Mouse (Mus musculus) MEL (cell line): ENCODE measurements at regions not wholly inside any gene's neighbourhood (a gene's known extent, or its start where the extent isn't known, plus 50 kb on each side); places are given as distances from the start of the nearest gene placed in this dataset.

Experiments
- DNase-seq: peaks from one replicate; pipeline ENCODE4 v3.0.0; 2011; ENCODE audit warnings: low read depth, low spot score
- H3K27ac ChIP-seq: 2 replicates; pipeline ENCODE4 v1.5.1; 2012; ENCODE audit warnings: low read depth, mild to moderate bottlenecking, control low read depth, low read length, moderate library complexity; ENCODE audit not compliant: control insufficient read depth
- H3K27me3 ChIP-seq, 2 experiments: fragments of 150-350 bp in 1 of 2; sonication (generic) in 1 of 2; 2 replicates each; pipeline ENCODE4 v1.6.1; 2012; ENCODE audit warnings: low read length in 2 of 2, mild to moderate bottlenecking in 2 of 2, improper control_type of control experiment in 1 of 2, moderate library complexity in 1 of 2; ENCODE audit not compliant: insufficient read depth in 2 of 2, control insufficient read depth in 1 of 2
- H3K36me3 ChIP-seq, 2 experiments: 2 replicates each; pipeline ENCODE4 v1.6.1; 2012 to 2014; ENCODE audit warnings: low read length in 2 of 2, improper control_type of control experiment in 1 of 2, inconsistent platforms in 1 of 2, mild to moderate bottlenecking in 1 of 2; ENCODE audit not compliant: insufficient read depth in 2 of 2, control insufficient read depth in 1 of 2
- H3K4me1 ChIP-seq, 2 experiments: fragments of 150-350 bp in 1 of 2; sonication (generic) in 1 of 2; 2 replicates each; pipeline ENCODE4 v1.6.1; 2012; ENCODE audit warnings: low read length in 2 of 2, improper control_type of control experiment in 1 of 2, mild to moderate bottlenecking in 1 of 2; ENCODE audit not compliant: insufficient read depth in 2 of 2, control insufficient read depth in 1 of 2
- H3K4me3 ChIP-seq, 2 experiments: fragments of 150-350 bp in 1 of 2; sonication (generic) in 1 of 2; 2 replicates each; pipeline ENCODE4 v1.5.1; 2012; ENCODE audit warnings: low read depth in 2 of 2, low read length in 2 of 2, mild to moderate bottlenecking in 2 of 2, moderate library complexity in 2 of 2, control low read depth in 1 of 2, improper control_type of control experiment in 1 of 2; ENCODE audit not compliant: control insufficient read depth in 1 of 2, insufficient read depth in 1 of 2
- H3K79me2 ChIP-seq: 2 replicates; pipeline ENCODE4 v1.6.1; 2012; ENCODE audit warnings: mild to moderate bottlenecking, low read length, moderate library complexity; ENCODE audit not compliant: control insufficient read depth, poor library complexity, insufficient read depth
- H3K9ac ChIP-seq: 2 replicates; pipeline ENCODE4 v1.6.1; 2012; ENCODE audit warnings: low read depth, mild to moderate bottlenecking, control low read depth, low read length, moderate library complexity; ENCODE audit not compliant: control insufficient read depth, poor library complexity, severe bottlenecking
- H3K9me3 ChIP-seq: fragments of 150-350 bp; sonication (generic); replicated peaks from 2 replicates; pipeline ENCODE4 v1.6.1; 2012; ENCODE audit warnings: mild to moderate bottlenecking, low read length, improper control_type of control experiment, moderate library complexity; ENCODE audit not compliant: insufficient read depth
- BHLHE40 ChIP-seq: IDR thresholded peaks from 2 replicates; pipeline ENCODE4 v1.6.1; 2012; ENCODE audit warnings: low read depth, mild to moderate bottlenecking, inconsistent platforms, low read length, improper control_type of control experiment, borderline replicate concordance
- CHD1 ChIP-seq: IDR thresholded peaks from 2 replicates; pipeline ENCODE4 v1.6.1; 2012; ENCODE audit warnings: low read depth, mild to moderate bottlenecking, inconsistent platforms, low read length, improper control_type of control experiment
- CTCF ChIP-seq, 3 experiments: IDR thresholded peaks in 2 of 3; conservative IDR thresholded peaks in 1 of 3; 2 replicates each; pipeline ENCODE4 v1.5.1; 2011 to 2012; ENCODE audit warnings: low read length in 3 of 3, low read depth in 2 of 3, mild to moderate bottlenecking in 2 of 3, improper control_type of control experiment in 1 of 3, inconsistent platforms in 1 of 3, mixed read lengths in 1 of 3, moderate library complexity in 1 of 3; ENCODE audit not compliant: control insufficient read depth in 1 of 3, insufficient read depth in 1 of 3, poor library complexity in 1 of 3, severe bottlenecking in 1 of 3
- ETS1 ChIP-seq: IDR thresholded peaks from 2 replicates; pipeline ENCODE4 v1.6.1; 2012; ENCODE audit warnings: low read depth, mild to moderate bottlenecking, inconsistent platforms, low read length, improper control_type of control experiment, moderate library complexity
- GATA1 ChIP-seq: IDR thresholded peaks from 2 replicates; pipeline ENCODE4 v1.6.1; 2011; ENCODE audit warnings: low read depth, low read length, improper control_type of control experiment
- HCFC1 ChIP-seq: IDR thresholded peaks from 2 replicates; pipeline ENCODE4 v1.6.1; 2012; ENCODE audit warnings: low read depth, mild to moderate bottlenecking, inconsistent platforms, low read length, improper control_type of control experiment, moderate library complexity
- MAFK ChIP-seq: IDR thresholded peaks from 2 replicates; pipeline ENCODE4 v1.6.1; 2011; ENCODE audit warnings: low read depth, mild to moderate bottlenecking, low read length, improper control_type of control experiment, borderline replicate concordance
- MAX ChIP-seq: IDR thresholded peaks from 2 replicates; pipeline ENCODE4 v1.6.1; 2011; ENCODE audit warnings: low read length, improper control_type of control experiment
- MAZ ChIP-seq: IDR thresholded peaks from 2 replicates; pipeline ENCODE4 v1.6.1; 2012; ENCODE audit warnings: low read depth, mild to moderate bottlenecking, inconsistent platforms, low read length, improper control_type of control experiment
- MEF2A ChIP-seq: IDR thresholded peaks from 2 replicates; pipeline ENCODE4 v1.6.1; 2014; ENCODE audit warnings: low read depth, mild to moderate bottlenecking, inconsistent platforms, low read length, improper control_type of control experiment; ENCODE audit not compliant: poor library complexity, insufficient replicate concordance, severe bottlenecking; ENCODE audit errors: extremely low read depth
- MYC ChIP-seq: IDR thresholded peaks from 2 replicates; pipeline ENCODE4 v1.6.1; 2011; ENCODE audit warnings: low read depth, mild to moderate bottlenecking, low read length, improper control_type of control experiment, moderate library complexity
- NELFE ChIP-seq: IDR thresholded peaks from 2 replicates; pipeline ENCODE4 v1.6.1; 2011; ENCODE audit warnings: low read depth, low read length, improper control_type of control experiment
- POLR2A ChIP-seq, 2 experiments: IDR thresholded peaks; 2 replicates each; pipeline ENCODE4 v1.6.1; 2011 to 2012; ENCODE audit warnings: low read length in 2 of 2, mild to moderate bottlenecking in 2 of 2, control low read depth in 1 of 2, improper control_type of control experiment in 1 of 2, low read depth in 1 of 2, moderate library complexity in 1 of 2; ENCODE audit not compliant: control insufficient read depth in 1 of 2, insufficient read depth in 1 of 2, poor library complexity in 1 of 2
- POLR2AphosphoS2 ChIP-seq: IDR thresholded peaks from 2 replicates; pipeline ENCODE4 v1.6.1; 2011; ENCODE audit warnings: low read length, improper control_type of control experiment
- SMC3 ChIP-seq: IDR thresholded peaks from 2 replicates; pipeline ENCODE4 v1.6.1; 2011; ENCODE audit warnings: low read depth, low read length, improper control_type of control experiment
- UBTF ChIP-seq: IDR thresholded peaks from 2 replicates; pipeline ENCODE4 v1.6.1; 2012; ENCODE audit warnings: low read depth, mild to moderate bottlenecking, inconsistent platforms, low read length, improper control_type of control experiment, moderate library complexity, borderline replicate concordance; ENCODE audit not compliant: insufficient read depth
- USF1 ChIP-seq: IDR thresholded peaks from 2 replicates; pipeline ENCODE4 v1.6.1; 2014; ENCODE audit warnings: low read depth, mild to moderate bottlenecking, inconsistent platforms, low read length, improper control_type of control experiment, moderate library complexity
- ZC3H11A ChIP-seq: IDR thresholded peaks from 2 replicates; pipeline ENCODE4 v1.6.1; 2012; ENCODE audit warnings: low read depth, mild to moderate bottlenecking, inconsistent platforms, low read length, improper control_type of control experiment
- ZMIZ1 ChIP-seq: IDR thresholded peaks from 2 replicates; pipeline ENCODE4 v1.6.1; 2012; ENCODE audit warnings: low read depth, mild to moderate bottlenecking, inconsistent platforms, low read length, improper control_type of control experiment, moderate library complexity
- ZNF384 ChIP-seq: IDR thresholded peaks from 2 replicates; pipeline ENCODE4 v1.6.1; 2012; ENCODE audit warnings: low read depth, mild to moderate bottlenecking, inconsistent platforms, low read length, improper control_type of control experiment

DNA sequence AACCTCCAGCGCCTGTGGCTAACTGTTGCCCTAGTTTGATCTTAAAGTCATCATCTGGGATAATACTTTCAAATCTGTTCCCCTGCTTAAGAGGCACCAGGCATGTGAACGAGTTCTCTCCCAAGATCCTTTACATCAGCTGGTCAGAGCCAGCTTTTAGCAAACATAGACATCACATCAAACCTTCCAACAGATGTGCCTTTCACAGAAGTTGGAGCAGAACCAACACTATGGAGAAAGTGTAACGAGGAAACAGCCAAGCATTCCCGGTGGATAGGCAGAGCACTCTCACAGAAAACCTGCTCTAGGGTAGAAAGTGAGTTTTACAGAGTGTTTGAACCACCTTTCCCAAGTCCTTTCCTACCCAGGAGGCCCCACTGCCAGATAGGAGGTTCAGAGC is 244.7 kb upstream of the Thbs1 start:
- DNase-seq = no peak
- Histone ChIP-seq H3K4me3 (no peak overlapping the region), H3K36me3 (no peaks in the 10 kb centered on the region), H3K27me3 (no peaks in the 10 kb centered on the region), H3K79me2 (no peaks in the 10 kb centered on the region), H3K4me1 (no peaks in the 10 kb centered on the region), H3K27ac (no peak overlapping the region), H3K9ac (no peak overlapping the region), H3K9me3 (no peaks in the 10 kb centered on the region)
- TF ChIP-seq BHLHE40 (no peak), USF1 (no peak), MAZ (no peak), POLR2A (IDR thresholded peaks at IDR 0.05; ENCODE audit: control insufficient read depth in 1 of 2, insufficient read depth in 1 of 2, low read depth in 1 of 2, low read length in 2 of 2, poor library complexity in 1 of 2) (no peak), MAFK (no peak), CTCF (IDR thresholded peaks at IDR 0.05 in 2 of 3, conservative IDR thresholded peaks at IDR 0.05 in 1 of 3; ENCODE audit: control insufficient read depth in 1 of 3, insufficient read depth in 1 of 3, low read depth in 2 of 3, low read length in 3 of 3, poor library complexity in 1 of 3, severe bottlenecking in 1 of 3) (no peak), ETS1 (no peak), ZMIZ1 (no peak), MAX (no peak), NELFE (no peak), GATA1 (no peak), SMC3 (no peak), UBTF (no peak), ZNF384 (no peak), POLR2AphosphoS2 (no peak), MYC (no peak), CHD1 (no peak), ZC3H11A (no peak)

DNA sequence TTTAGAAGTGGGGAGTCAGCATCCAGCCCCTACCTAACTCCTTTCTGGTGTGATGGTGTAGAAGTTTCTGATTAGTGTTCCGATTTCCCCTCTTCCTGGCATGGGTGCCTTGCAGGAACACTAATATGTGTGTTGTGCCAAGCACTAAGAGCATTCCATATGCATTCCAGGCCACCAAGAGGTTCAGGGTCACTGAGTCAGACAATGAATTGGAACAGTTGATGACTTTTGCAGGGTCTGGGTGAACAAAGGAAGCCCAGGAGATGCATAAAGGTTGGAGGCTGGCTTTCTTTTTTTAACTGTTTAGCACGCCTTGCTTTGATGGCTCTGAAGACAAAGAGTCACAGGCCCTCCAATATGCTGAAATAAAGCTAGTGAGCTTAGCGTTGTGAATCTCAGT is 244.3 kb upstream of the Thbs1 start:
- Histone ChIP-seq H3K9ac (no peak overlapping the region), H3K9me3 (no peaks in the 10 kb centered on the region), H3K79me2 (no peaks in the 10 kb centered on the region), H3K27ac (no peak overlapping the region), H3K4me1 (no peaks in the 10 kb centered on the region), H3K4me3 (no peak overlapping the region), H3K36me3 (no peaks in the 10 kb centered on the region), H3K27me3 (no peaks in the 10 kb centered on the region)
- TF ChIP-seq HCFC1 (no peak), USF1 (no peak), MEF2A (no peak), ZMIZ1 (no peak), GATA1 (no peak), ETS1 (no peak)
- no peak for DNase-seq
